Mouse (Mus musculus) mouse embryonic stem cell (cell line): ENCODE results near the gene Pole4.
"Not testable (repeated sequence)": the region's sequence is repeated elsewhere in the genome, so short reads cannot be mapped to it uniquely, and the experiment has no call there.

ENCODE experiments used
- in situ Hi-C, 2 experiments: fragments of 300-500 bp; cut with MboI; formaldehyde crosslinking; loops; 1 replicate in 1 of 2; 3 replicates in 1 of 2; pipeline ENCODE4 v1.14.3; 2019 to 2020; ENCODE audit warnings: low sequenced_read_pairs in 2 of 2, low pct_unique_long_range_greater_than_20kb in 1 of 2, mixed read lengths in 1 of 2; ENCODE audit not compliant: unreplicated experiment in 1 of 2

The Pole4 gene

DNA sequence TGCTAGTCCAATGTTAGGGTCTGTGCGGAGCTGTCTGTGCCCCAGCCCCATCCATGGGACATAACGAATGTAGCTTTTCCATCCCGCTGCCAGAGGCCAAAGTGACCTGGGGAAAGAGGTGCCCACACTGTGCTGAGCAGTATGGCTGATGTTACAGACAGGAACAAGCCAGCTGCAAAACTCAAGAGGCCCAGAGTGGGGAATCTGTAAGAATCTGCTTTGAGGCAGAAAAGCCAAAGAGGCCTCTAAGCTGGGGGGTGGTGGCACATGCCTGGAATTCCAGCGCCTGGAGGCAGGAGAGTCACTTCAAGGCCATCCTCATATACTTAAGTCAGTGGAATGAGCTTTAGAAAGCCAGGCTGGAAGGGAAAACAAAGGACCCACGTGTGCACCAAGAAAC lies 18.2 kb upstream of the Pole4 start:
- in situ Hi-C loops, result no loop called here

DNA sequence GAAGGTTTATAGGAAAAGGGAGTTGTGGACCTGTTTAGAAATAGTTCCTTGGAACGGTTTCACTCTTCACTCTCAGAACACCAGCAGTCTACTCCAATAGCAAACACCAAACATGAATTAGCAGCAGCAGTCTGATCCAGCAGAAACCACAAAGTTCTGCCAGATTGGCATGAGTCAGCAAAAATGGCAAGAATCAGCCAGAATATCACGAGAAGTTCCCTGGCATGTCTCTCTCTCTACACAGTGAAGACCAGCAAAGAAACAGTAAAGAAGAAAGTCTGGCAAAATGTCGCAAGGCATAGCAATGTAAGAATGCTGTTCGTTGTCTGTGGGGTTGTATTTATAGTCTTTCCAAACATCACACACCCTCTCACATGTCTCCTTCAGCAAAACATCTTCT lies 11.0 kb upstream of the Pole4 start:
- in situ Hi-C loops, result no loop called here

DNA sequence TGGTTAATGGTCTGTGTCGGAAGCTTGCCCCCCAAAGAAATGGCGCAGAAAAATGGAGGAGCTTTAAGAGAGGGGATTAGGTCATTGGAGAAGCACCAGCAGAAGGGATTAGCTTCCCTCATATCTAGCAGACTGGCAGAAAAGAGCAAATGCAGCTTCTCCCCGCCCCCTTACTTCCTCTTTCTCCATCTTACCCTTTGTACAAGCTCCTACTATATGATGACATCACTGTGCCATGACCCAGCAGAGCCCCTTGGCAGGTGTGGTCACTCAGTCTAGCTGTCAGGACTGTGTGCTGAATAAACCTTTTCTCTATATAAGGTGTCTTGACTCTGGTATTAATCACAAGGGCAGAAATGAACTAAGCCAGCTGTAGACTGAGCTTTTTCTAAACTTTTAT lies 10.5 kb upstream of the Pole4 start:
- in situ Hi-C loops, result no loop called here

DNA sequence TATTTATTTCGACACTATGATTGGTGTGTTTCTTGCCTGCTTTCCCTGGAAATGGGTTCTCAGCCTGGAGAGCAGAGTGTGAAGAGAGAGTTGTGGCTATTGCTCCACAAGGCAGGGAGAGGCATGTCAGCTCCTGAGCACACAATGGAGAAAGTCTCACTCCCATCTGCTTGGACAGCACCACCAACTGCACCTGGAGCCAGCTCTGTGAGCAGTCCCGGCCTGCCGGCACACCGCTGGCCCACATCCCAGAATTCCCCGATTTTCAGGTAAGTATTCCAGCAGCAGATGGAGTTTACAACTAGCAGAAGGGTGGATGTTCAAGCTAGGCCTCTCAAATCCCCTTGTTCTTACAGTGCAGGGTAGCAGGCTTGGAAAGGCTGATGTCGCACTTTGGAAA lies 10.1 kb upstream of the Pole4 start:
- in situ Hi-C loops, result no loop called here

DNA sequence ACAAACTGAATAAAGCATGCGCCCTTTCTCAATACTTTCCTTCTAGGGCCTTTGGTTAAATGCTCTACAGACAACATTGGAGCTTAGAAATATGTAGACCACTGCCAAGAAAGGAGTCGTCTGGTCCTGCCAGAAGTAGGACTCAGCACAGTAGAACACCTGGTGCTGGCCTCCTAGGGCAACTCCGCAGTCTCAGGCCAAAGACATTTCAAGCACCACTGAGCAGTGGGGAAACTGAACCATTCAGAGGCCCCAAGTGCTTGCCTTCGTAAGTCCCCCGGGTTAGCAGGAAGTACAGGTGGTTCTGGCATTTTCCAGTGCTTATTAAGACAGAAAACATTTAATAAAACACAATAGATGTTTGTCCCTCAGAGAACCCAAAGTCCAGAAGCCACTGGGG lies 9.7 kb upstream of the Pole4 start:
- in situ Hi-C loops, result no loop called here

DNA sequence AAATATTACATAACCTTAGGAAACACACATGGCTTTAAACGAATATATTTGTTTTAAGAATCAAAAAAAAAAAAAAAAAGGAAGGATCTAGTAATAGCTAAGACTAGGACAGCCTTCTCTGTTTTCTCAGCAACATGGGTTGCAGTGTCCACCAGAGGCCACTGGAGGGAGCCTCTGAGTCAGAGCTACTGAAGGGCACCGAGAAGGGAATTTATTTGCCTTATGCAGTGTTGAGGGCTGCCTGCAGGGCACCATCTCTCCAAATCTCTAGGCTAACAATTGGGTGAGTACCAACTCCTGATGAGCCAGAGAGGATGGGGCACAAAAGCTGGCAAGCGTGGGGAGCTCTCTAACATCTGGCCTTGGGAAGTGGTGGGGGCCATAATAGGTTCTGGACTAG lies 9.1 kb upstream of the Pole4 start:
- in situ Hi-C loops, result no loop called here

DNA sequence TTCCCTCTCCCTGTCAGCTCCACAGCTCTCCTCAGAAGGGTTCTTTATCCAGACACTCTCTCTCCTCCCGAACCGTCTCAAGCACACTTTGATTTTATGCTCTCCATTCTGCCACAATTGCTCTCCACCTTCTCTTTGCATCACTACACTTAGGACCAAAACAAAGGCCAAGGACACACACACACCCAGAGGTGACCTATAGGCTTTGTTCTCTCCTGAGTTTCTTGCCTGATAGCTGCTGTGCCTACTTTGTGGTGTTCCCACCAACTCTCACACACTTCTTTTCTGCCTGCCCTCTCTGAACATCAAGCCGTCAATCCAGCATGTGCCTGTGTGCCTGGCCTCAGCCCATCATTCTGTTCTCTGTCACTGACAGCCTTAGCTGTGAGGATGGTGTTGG lies 2.6 kb upstream of the Pole4 start:
- in situ Hi-C loops, result no loop called here

DNA sequence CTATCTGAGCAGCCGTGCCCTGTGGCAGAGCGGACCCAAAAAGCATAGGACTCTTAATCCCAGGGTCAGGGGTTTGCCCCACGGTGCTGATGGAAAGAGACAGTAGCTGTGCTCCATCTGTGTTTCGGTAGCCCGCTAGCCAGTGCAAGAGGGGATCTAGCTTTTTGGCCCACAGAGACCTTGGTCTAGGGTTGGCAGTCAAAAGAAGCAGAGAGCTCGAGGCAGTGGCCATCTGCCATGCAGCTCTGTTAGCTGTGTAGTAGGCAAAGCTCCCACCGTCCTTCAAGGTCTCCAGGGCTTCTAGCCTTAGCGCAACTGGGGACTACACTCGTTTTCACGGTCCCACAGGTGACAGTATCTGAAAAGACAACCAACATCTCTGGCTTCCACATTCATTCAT lies 2.1 kb upstream of the Pole4 start:
- in situ Hi-C loops, result no loop called here

DNA sequence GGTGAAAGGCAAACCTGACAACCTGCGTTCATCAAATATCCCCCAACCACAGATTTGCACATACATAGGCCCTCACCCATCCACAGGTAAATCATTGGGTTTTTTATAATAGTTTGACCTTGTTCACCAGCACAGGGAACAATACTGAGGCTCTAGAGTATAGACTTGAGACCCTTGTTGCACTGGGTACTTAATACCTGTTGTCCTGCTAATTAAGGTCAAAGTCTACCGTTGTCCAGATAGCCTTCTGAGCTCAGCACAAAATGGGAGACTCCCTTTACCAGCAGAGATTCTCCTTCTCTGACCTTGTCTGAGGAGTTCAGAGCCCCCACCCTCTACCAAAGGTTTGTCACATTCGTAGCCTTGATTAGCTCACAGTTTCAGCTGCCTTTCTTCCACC lies 1.5 kb downstream of the Pole4 start:
- in situ Hi-C loops, result loop anchor here in 1 of 2 experiments (5.0 kb wide), 1 partner anchor 51 kb away; no protein-coding TSS in a partner anchor

DNA sequence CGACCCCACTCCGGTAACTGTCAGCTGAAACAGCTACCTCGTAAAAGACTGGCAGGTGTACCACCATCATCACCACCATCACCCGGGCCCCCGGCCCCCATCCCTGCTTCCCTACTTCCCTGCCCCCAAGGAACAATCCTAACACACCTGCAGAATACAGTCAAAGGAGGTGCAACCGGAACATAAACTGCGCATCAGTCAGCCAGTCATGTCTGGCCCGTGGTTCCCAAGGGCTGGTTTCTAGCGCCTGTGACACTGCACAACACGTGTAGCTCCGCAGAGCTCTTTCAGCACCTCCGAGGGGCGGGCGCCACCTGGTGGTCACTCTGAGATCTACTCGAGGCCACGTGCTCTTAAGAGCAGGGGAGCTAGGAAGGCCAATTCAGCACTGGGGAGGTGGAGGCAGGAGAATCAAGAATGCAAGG lies 2.6 kb downstream of the Pole4 start:
- in situ Hi-C loops, result loop anchor here in 1 of 2 experiments (5.0 kb wide), 1 partner anchor 50 kb away; no protein-coding TSS in a partner anchor

DNA sequence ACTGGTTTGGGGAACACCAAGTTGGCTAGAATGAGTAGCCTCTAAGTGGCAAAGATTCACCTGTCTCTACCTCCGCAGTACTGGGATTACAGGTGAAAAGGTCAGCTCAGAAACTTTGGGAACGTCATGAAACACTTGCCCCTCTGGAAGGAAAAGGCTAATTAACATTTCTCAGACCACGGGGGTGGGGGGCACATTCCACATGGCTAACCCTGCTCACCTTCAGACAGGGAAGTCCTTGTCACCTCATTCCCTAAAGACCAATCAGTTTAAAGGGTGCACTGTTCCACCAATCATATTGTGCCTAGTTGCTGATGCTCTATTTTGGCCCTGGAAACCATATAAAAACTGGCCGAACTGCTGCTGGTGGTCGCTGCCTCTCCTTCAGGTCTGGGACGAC lies 3.9 kb downstream of the Pole4 start:
- in situ Hi-C loops, result loop anchor here in 1 of 2 experiments (5.0 kb wide), 1 partner anchor 49 kb away; no protein-coding TSS in a partner anchor

DNA sequence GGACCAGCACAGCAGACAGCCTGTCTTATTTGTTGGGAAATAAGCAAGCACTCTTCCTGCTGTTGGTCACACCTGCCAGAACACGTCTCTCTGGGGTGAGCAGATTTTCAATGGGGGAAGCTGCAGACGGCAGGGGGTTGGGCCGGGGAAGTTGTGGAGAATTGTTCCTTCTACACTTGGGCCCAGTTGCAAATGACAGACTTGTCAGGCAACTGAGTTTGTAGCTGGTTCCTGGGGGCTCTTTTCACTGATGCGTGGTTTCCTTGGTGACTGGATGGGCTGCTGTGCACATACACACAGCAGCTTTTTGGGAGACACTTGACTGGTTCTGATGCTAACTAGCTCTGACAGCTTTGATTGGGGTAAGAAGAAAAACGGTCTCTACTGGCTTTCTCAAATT lies 5.3 kb downstream of the Pole4 start:
- in situ Hi-C loops, result loop anchor here in 1 of 2 experiments (5.0 kb wide), 1 partner anchor 48 kb away; no protein-coding TSS in a partner anchor

DNA sequence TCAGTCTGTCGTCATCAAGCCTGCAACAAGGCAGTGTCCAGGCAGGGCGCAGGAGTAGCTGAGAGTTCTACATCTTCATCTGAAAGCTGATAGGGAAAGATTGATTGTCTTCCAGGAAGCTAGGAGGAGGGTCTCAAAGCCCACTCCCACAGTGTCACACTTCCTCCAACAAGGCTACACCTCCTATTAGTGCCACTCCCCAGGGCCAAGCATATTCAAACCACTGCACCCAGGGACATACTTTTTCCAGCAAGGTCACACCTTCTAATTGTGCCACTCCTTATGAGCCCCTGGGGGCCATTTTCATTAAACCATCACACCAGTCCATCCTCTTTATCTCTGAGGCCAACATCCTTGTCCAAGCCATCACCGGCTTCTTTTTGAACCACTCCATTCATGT lies 8.4 kb downstream of the Pole4 start:
- in situ Hi-C loops, result no loop called here

DNA sequence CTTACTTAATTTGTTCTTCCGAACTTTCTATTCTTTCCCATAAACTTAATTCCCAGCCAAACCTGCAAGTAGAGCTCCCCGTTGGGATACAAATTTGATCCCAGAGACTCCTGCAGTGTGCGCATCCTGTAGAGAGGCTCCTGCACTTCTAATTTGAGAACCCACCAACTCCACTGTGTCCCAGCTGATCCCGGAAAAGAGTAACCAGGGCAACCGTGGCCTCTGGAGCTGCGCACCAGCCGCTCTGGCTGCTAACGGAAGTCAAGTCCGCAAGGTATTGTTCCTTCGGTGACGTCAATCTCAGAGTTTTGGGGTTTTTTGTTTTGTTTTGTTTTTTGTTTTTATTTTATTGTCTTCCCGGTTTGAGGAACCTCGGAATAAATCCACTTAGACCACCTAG lies 10.5 kb downstream of the Pole4 start:
- in situ Hi-C loops, result no loop called here

DNA sequence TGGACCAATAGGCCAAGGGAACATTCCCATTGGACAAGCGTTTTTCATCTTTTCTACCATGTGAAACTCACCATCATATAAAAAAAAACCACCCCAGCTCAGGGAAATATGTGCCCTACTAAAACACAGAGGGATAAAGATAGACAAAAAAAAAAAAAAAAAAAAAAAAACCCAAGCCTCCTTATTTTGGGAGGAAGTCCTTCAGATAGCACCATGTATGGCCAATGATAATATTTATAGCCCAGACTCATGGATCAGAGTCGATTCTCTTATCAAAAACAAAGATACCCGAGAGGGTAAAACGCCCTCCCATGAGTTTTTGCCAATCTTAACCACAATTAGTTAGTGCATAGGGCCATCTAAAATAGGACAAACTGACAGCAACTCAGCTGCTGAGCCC lies 15.7 kb downstream of the Pole4 start:
- in situ Hi-C loops, result no loop called here

DNA sequence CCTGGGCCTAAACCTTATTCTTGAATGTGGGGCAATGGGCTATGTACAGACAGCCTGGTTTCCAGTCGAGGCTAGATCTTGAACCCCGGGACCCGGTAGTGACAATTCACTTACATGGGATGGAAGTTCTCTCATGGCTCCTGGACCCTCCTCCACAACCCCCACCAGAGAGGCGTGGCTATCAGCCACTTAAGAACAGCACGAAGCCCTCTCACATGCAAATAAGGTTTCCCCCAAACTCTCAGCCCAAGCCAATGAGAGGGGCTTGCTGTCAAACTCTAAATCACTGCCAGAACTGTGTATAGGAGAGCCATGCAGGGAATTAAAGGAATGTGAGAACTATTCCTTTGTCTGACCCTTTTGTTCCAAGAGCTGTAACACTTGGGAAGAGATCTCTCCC lies 16.6 kb downstream of the Pole4 start:
- in situ Hi-C loops, result not testable (repeated sequence)

DNA sequence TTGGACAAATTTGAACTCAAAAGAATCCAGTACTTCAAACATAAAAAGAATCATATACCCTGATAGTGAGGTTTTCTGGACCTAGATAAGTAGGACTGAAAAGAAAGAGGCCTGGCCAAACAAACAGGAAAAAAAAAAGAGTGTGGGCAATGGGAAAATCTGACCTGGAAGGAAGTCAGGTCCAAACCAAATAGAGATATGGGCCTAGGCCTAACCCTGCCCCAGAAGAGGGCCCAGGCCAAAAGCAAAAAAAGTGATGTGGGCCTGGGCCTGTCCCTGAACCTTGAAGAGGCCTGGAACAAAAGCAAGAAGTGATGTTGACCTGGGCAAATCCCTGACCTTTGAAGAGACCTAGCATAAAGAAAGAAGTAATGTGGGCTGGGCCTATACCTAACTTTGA lies 21.0 kb downstream of the Pole4 start:
- in situ Hi-C loops, result no loop called here

DNA sequence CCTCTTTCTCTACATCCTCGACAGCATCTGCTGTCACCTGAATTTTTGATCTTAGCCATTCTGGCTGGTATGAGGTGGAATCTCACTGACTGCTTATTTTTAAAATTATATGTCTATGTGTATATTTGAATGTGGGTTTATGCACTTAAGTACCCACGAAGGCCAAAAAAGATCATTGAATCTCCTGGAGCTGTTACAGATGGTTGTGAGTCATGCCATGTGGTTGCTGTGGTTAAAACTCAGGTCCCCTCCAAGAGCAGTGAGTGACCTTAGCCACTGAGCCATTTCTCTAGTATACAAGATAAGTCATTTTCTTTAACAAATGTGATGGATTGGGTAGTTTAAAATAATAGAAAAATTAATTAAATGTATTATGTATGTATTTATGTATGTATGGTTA lies 25.9 kb downstream of the Pole4 start:
- in situ Hi-C loops, result not testable (repeated sequence)

DNA sequence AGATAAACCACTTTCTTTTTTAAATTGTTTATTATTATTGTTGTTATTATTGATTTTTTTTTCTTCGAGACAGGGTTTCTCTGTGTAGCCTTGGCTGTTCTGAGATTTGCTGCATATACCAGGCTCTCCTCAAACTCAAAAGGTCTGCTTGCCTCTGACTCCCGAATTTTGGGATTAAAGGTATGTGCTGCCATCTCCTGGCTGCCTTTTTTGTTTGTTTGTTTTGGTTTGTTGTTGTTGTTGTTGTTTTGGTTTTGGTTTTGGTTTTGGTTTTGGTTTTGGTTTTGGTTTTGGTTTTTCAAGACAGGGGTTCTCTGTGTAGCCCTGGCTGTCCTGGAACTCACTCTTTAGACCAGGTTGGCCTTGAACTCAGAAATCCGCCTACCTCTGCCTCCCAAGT lies 27.5 kb downstream of the Pole4 start:
- in situ Hi-C loops, result not testable (repeated sequence)

DNA sequence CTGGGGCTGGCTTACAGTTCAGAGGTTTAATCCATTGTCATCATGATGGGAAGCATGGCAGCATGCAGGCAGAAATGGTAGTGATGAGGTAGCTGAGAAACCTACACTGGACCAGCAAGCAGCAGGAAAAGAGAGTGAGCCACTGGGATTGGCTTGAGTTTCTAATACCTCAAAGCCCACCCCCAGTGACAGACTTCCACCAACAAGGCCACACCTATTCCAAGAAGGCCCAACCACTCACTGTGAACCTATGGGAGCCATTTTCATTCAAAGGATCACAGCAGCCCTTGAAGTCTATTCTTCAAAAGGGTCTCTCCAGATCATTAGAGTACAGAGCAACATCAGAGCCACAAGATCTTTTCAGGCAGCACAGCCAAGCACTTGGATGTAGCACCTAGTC lies 38.7 kb downstream of the Pole4 start:
- in situ Hi-C loops, result no loop called here

DNA sequence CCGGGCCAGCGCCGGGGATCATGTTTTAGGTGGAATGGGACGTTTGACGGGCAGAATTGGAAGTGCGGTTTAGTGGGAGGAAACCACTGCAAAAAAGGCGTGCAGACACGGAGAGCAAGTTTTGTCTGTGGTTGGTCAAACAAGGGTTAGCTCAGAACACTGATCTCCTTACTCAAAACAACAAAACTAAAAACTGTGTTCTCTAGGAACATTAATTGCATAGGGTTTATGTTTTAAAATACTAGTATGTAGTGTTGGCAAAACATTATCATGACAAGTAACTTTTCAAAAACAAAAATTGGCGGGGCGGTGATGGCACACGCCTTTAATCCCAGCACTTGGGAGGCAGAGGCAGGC lies 52.0 kb downstream of the Pole4 start:
- in situ Hi-C loops, result loop anchor here in 1 of 2 experiments (5.0 kb wide), 1 partner anchor 49 kb away; no protein-coding TSS in a partner anchor
